Mouse (Mus musculus) embryonic fibroblast, embryonic 13.5 days (primary cell): ENCODE results near the gene Cir1. TPM values are rescaled to one million over a fixed set of nuclear protein-coding genes. Genes with fewer than 3 reads are reported as not detected.
A peak's percentile ranks its signal among the peaks of the same experiment; 100 is the strongest.

Experiments used
- H3K27ac ChIP-seq: 2 replicates; pipeline ENCODE4 v1.5.1; 2012; ENCODE audit warnings: low read length, control low read depth, inconsistent platforms; ENCODE audit not compliant: insufficient read depth
- H3K4me1 ChIP-seq: 2 replicates; pipeline ENCODE4 v1.6.1; 2011; ENCODE audit warnings: low read length; ENCODE audit not compliant: control insufficient read depth, insufficient read depth
- H3K4me3 ChIP-seq: 2 replicates; pipeline ENCODE4 v1.5.1; 2011; ENCODE audit warnings: mild to moderate bottlenecking, control low read depth, low read length; ENCODE audit not compliant: insufficient read depth
- CTCF ChIP-seq: IDR thresholded peaks from 2 replicates; pipeline ENCODE4 v1.5.1; 2011; ENCODE audit warnings: mild to moderate bottlenecking, control low read depth, low read length, moderate library complexity, borderline replicate concordance; ENCODE audit not compliant: insufficient read depth
- POLR2A ChIP-seq: IDR thresholded peaks from 2 replicates; pipeline ENCODE4 v1.6.1; 2011; ENCODE audit warnings: low read depth, mild to moderate bottlenecking, control low read depth, low read length, moderate library complexity
- polyA plus RNA-seq: library from polyadenylated mRNA; stranded (reverse); fragments of >200 nt; gene quantifications from 2 replicates; pipeline ENCODE4 v1.2.4, GENCODE M21; 2011; ENCODE audit warnings: low read depth; ENCODE audit not compliant: missing spikeins, insufficient read length

The Cir1 gene
- polyA plus RNA-seq, 1 experiment = 16.3 TPM

- Histone ChIP-seq H3K27ac (no peak overlapping the region), H3K4me3 (no peak overlapping the region), H3K4me1 (no peaks in the 10 kb centered on the region)
- TF ChIP-seq CTCF (no peak), POLR2A (no peak)
Measured at GRCm38 (mm10) chr2:73268281-73268680, 44.2 kb downstream of the Cir1 start.

GRCm38 (mm10) chr2:73267818-73268217, 44.7 kb downstream of the Cir1 start:
- Histone ChIP-seq H3K27ac (no peak overlapping the region), H3K4me3 (no peak overlapping the region), H3K4me1 (no peaks in the 10 kb centered on the region)
- TF ChIP-seq POLR2A (no peak), CTCF (no peak)

GRCm38 (mm10) chr2:73267231-73267630, 45.3 kb downstream of the Cir1 start:
- Histone ChIP-seq H3K4me3 (no peak overlapping the region), H3K4me1 (no peaks in the 10 kb centered on the region)
- TF ChIP-seq CTCF = no peak
- no peak for TF ChIP-seq POLR2A

GRCm38 (mm10) chr2:73266623-73267022, 45.9 kb downstream of the Cir1 start:
- H3K4me1 ChIP-seq = no peaks in the 10 kb centered on the region
- TF ChIP-seq POLR2A = no peak
- no peak for TF ChIP-seq CTCF
- H3K27ac ChIP-seq = no peak overlapping the region
- H3K4me3 ChIP-seq = no peak overlapping the region

More at GRCm38 (mm10) chr2:73267231-73267630, 45.3 kb downstream of the Cir1 start:
- no peak overlapping the region for H3K27ac ChIP-seq

- no peak overlapping the region for H3K4me3 ChIP-seq
- no peak for TF ChIP-seq POLR2A
- TF ChIP-seq CTCF = peak; percentile 40; the same call in 1 of the 2 replicates
- no peaks in the 10 kb centered on the region for H3K4me1 ChIP-seq
- no peak overlapping the region for H3K27ac ChIP-seq
Measured at GRCm38 (mm10) chr2:73266011-73266410, 46.5 kb downstream of the Cir1 start.

GRCm38 (mm10) chr2:73264611-73265195, 47.8 kb downstream of the Cir1 start:
- TF ChIP-seq CTCF (no peak), POLR2A (no peak)
- Histone ChIP-seq H3K4me1 (no peaks in the 10 kb centered on the region), H3K27ac (no peak overlapping the region), H3K4me3 (no peak overlapping the region)

GRCm38 (mm10) chr2:73263794-73264610, 48.5 kb downstream of the Cir1 start:
- no peaks in the 10 kb centered on the region for H3K4me1 ChIP-seq
- no peak overlapping the region for H3K27ac ChIP-seq
- TF ChIP-seq POLR2A (no peak), CTCF (no peak)
- H3K4me3 ChIP-seq = peak overlapping the region; percentile 29

- no peak overlapping the region for H3K27ac ChIP-seq
- no peak for TF ChIP-seq CTCF
- TF ChIP-seq POLR2A = no peak
- peak overlapping the region; percentile 29 for H3K4me3 ChIP-seq
- no peaks in the 10 kb centered on the region for H3K4me1 ChIP-seq
Measured at GRCm38 (mm10) chr2:73263172-73263765, 49.2 kb downstream of the Cir1 start.

GRCm38 (mm10) chr2:73248701-73249100, 63.8 kb downstream of the Cir1 start:
- H3K4me3 ChIP-seq = no peak overlapping the region
- no peak for TF ChIP-seq CTCF
- no peak for TF ChIP-seq POLR2A
- no peaks in the 10 kb centered on the region for H3K4me1 ChIP-seq
- no peak overlapping the region for H3K27ac ChIP-seq

- Histone ChIP-seq H3K4me3 (no peak overlapping the region), H3K27ac (no peak overlapping the region), H3K4me1 (no peaks in the 10 kb centered on the region)
- no peak for TF ChIP-seq POLR2A
- no peak for TF ChIP-seq CTCF
Measured at GRCm38 (mm10) chr2:73241299-73241698, 71.2 kb downstream of the Cir1 start.

Other genes with a start within 250 kb of the Cir1 start
- gene Ola1, start 93.8 kb downstream of the Cir1 start, polyA plus RNA-seq = 104 and 112 TPM in 2 replicates
- 0.46 and 0.50 TPM in 2 replicates for gene Sp9, start 40.8 kb downstream of the Cir1 start, polyA plus RNA-seq
- gene Scrn3, start 100 bp downstream of the Cir1 start, polyA plus RNA-seq = 23.6 and 27.3 TPM in 2 replicates
- 1.6 and 1.8 TPM in 2 replicates for gene Gpr155, start 73.9 kb upstream of the Cir1 start, polyA plus RNA-seq
- 31.9 and 37.6 TPM in 2 replicates for gene Wipf1, start 217.0 kb upstream of the Cir1 start, polyA plus RNA-seq